Mouse (Mus musculus) limb, embryonic 13.5 days (tissue): ENCODE data around the gene AU021092. TPM values are rescaled to one million over a fixed set of nuclear protein-coding genes. Genes with fewer than 3 reads are reported as not detected.

Experiments used
- ATAC-seq: fragments of 200-750 bp; cut with Nextera tagmentation; 2 replicates; pipeline ENCODE4 v1.8.0; 2017; ENCODE audit warnings: low read depth, moderate number of reproducible peaks, moderate TSS enrichment; ENCODE audit not compliant: low FRiP score
- H3K27ac ChIP-seq: fragments of 300-500 bp; sonication (generic); 2 replicates; pipeline ENCODE4 v1.5.1; 2015; ENCODE audit warnings: inconsistent platforms, mild to moderate bottlenecking, moderate library complexity
- H3K27me3 ChIP-seq: fragments of 300-500 bp; sonication (generic); 2 replicates; pipeline ENCODE4 v1.6.1; 2015; ENCODE audit warnings: mild to moderate bottlenecking, inconsistent platforms
- H3K36me3 ChIP-seq: fragments of 300-500 bp; sonication (generic); 2 replicates; pipeline ENCODE4 v1.6.1; 2015; ENCODE audit warnings: inconsistent platforms, mild to moderate bottlenecking, moderate library complexity
- H3K4me1 ChIP-seq: fragments of 300-500 bp; sonication (generic); 2 replicates; pipeline ENCODE4 v1.6.1; 2015; ENCODE audit warnings: inconsistent platforms
- H3K4me2 ChIP-seq: fragments of 300-500 bp; sonication (generic); replicated peaks from 2 replicates; pipeline ENCODE4 v1.6.1; 2015; ENCODE audit warnings: inconsistent platforms, mild to moderate bottlenecking, moderate library complexity
- H3K4me3 ChIP-seq: fragments of 300-500 bp; sonication (generic); 2 replicates; pipeline ENCODE4 v1.5.1; 2015; ENCODE audit warnings: moderate library complexity, mild to moderate bottlenecking, inconsistent platforms
- H3K9ac ChIP-seq: fragments of 300-500 bp; sonication (generic); 2 replicates; pipeline ENCODE4 v1.6.1; 2015; ENCODE audit warnings: mild to moderate bottlenecking, inconsistent platforms
- H3K9me3 ChIP-seq: fragments of 300-500 bp; sonication (generic); 2 replicates; pipeline ENCODE4 v1.6.1; 2016; ENCODE audit warnings: inconsistent platforms
- WGBS: fragments of 180-500 bp; shearing (Covaris S2); methylation state at CpG from one replicate; pipeline ENCODE4 v1.1.7; 2015; 5-methylcytosine and 5-hydroxymethylcytosine counted together
- polyA plus RNA-seq: library from polyadenylated mRNA; unstranded; fragments of >200 nt; fragmentation: Nextera tagmentation; extraction: Ambion mirVana; gene quantifications from 2 replicates; pipeline ENCODE4 v1.2.1, GENCODE M21; 2015

AU021092 gene
- polyA plus RNA-seq, 1 experiment from 2014 or later = 1.7 TPM

GRCm38 (mm10) chr16:5206051-5206450, 16.0 kb downstream of the AU021092 start:
- ATAC-seq = no peak
- peaks cover 13% of the 10 kb centered on the region for H3K27me3 ChIP-seq
- no peaks in the 10 kb centered on the region for H3K36me3 ChIP-seq
- no peak overlapping the region for H3K27ac ChIP-seq
- no peaks in the 10 kb centered on the region for H3K9me3 ChIP-seq
- peaks cover 6% of the 10 kb centered on the region for H3K4me1 ChIP-seq
- 69% methylated on average over 5 of the region's 5 CpGs for WGBS
- no peak overlapping the region for H3K4me2 ChIP-seq
- H3K9ac ChIP-seq = no peak overlapping the region
- H3K4me3 ChIP-seq = no peak overlapping the region

GRCm38 (mm10) chr16:5205431-5205970, 16.6 kb downstream of the AU021092 start:
- ATAC-seq = no peak
- H3K4me3 ChIP-seq = no peak overlapping the region

DNA sequence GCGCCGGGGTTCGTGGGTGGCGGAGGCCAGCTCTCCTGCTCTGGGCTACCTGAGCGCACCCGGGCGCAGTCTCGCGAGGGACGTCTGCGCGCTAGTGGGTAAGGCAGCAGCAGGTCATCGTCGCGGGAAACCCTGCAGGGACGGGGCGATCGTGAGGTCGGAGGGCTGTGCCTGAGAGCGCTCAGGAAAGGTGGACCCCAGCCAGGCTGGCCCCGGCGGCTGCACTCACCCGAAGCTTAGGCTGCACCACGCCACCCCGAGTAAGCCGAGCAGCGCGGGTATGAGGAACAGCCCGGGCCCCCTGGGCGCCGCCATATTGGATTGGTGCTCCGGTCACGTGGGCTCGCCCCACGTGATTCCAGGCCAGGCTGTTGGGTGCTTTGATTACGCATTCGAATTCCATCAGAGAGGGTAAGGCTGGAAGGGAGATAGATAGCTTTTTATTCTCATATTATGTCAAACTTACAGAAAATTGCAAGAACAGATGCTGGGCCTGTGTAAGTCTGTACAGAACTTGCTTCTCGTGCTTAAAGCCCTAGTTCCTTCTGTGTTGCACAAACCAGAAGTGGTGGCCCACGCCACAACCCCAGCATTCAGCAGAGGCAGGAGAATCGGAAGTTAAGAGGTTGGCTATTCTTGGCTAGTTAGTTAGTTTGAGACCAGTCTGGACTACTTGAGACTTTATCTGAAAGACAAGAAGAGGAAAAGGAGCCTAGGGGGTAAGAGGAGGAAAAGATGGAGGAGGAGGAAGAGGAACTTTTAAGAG, 18.2 kb downstream of the AU021092 start, which contains the start of gene Nagpa:
Gene Nagpa, minus strand, starts transcription at position 345 of the 766 bp plus-strand sequence.
- WGBS = 4% methylated on average over 40 of the region's 40 CpGs
- H3K27ac ChIP-seq = no peak within 1 kb of the TSS
- peak; percentile 90 for ATAC-seq

More at GRCm38 (mm10) chr16:5205431-5205970, 16.6 kb downstream of the AU021092 start:
- Histone ChIP-seq H3K4me1 (peaks cover 6% of the 10 kb centered on the region), H3K27me3 (peaks cover 13% of the 10 kb centered on the region), H3K27ac (no peak overlapping the region), H3K36me3 (no peaks in the 10 kb centered on the region), H3K4me2 (no peak overlapping the region), H3K9ac (no peak overlapping the region), H3K9me3 (no peaks in the 10 kb centered on the region)
- 84% methylated on average over 5 of the region's 5 CpGs for WGBS

GRCm38 (mm10) chr16:5203200-5203599, 18.9 kb downstream of the AU021092 start:
- H3K4me2 ChIP-seq = peak overlapping the region; percentile 97
- peak overlapping the region; percentile 85 for H3K4me3 ChIP-seq
- H3K27ac ChIP-seq = no peak overlapping the region
- ATAC-seq = peak; percentile 9; the same call in 1 of the 2 replicates
- WGBS = 2% methylated on average over 36 of the region's 36 CpGs
- H3K4me1 ChIP-seq = peaks cover 6% of the 10 kb centered on the region
- no peaks in the 10 kb centered on the region for H3K9me3 ChIP-seq
- peaks cover 7% of the 10 kb centered on the region for H3K36me3 ChIP-seq
- H3K9ac ChIP-seq = peak overlapping the region; percentile 72
- peaks cover 13% of the 10 kb centered on the region for H3K27me3 ChIP-seq

More for the DNA sequence above, 18.2 kb downstream of the AU021092 start, which contains the start of gene Nagpa:
- H3K9me3 ChIP-seq = no peaks in the 10 kb centered on the region
- peak within 1 kb of the TSS; percentile 72 for H3K9ac ChIP-seq
- H3K27me3 ChIP-seq = peaks cover 13% of the 10 kb centered on the region
- H3K4me3 ChIP-seq = peak within 1 kb of the TSS; percentile 85
- H3K4me2 ChIP-seq = peak within 1 kb of the TSS; percentile 97
- peaks cover 6% of the 10 kb centered on the region for H3K4me1 ChIP-seq
- H3K36me3 ChIP-seq = peaks cover 1% of the 10 kb centered on the region; the same call in 1 of the 2 replicates

DNA sequence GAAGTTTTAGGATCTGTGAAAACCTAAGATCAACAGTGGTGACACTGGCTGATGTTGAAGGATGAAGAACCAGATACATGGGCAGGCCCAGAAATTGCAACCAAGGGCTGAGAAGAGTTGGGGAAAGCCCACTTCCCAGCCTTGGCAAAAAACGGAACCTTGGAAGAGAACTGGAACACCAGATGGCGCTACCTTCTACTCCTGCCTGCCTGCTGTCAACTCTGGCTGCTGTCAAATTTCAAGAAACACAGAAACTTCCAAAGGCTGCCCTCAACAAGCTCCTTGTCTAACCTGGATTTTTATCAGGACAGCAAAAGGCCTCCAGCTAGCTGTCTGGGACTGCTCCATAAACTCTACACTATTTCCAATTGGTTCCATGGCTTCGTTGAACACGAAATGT, 19.4 kb downstream of the AU021092 start:
- WGBS = 11% methylated on average over 4 of the region's 4 CpGs
- H3K27ac ChIP-seq = no peak overlapping the region
- peaks cover 7% of the 10 kb centered on the region for H3K36me3 ChIP-seq
- no peak overlapping the region for H3K9ac ChIP-seq
- H3K27me3 ChIP-seq = peaks cover 13% of the 10 kb centered on the region
- peaks cover 6% of the 10 kb centered on the region for H3K4me1 ChIP-seq
- ATAC-seq = no peak
- H3K4me3 ChIP-seq = peak overlapping the region; percentile 85
- no peaks in the 10 kb centered on the region for H3K9me3 ChIP-seq
- H3K4me2 ChIP-seq = peak overlapping the region; percentile 97

DNA sequence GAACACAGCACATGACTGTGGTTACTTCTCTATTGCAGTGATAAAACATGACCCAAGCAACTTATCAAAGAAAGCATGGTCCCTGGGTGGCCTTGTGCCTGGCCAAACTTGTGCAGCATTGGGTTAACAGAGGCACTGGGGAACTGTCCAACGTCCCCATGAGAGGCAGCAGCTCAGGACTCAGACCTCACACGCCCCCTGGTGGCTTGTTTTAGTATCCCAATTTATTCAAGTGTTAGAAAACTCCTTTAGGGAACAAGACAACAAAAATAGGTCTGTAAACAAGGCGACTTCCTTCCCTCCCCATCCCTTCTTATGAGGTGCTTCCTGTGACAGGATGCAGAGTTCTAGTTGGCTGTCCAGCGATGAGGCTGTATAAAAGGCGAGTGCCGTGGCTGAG, 27.0 kb downstream of the AU021092 start:
- WGBS = 30% methylated on average over 6 of the region's 6 CpGs
- H3K27ac ChIP-seq = no peak overlapping the region
- ATAC-seq = no peak
- H3K9ac ChIP-seq = no peak overlapping the region
- peaks cover 7% of the 10 kb centered on the region for H3K36me3 ChIP-seq
- H3K4me2 ChIP-seq = no peak overlapping the region
- no peaks in the 10 kb centered on the region for H3K9me3 ChIP-seq
- no peak overlapping the region for H3K4me3 ChIP-seq
- H3K4me1 ChIP-seq = no peaks in the 10 kb centered on the region
- no peaks in the 10 kb centered on the region for H3K27me3 ChIP-seq

DNA sequence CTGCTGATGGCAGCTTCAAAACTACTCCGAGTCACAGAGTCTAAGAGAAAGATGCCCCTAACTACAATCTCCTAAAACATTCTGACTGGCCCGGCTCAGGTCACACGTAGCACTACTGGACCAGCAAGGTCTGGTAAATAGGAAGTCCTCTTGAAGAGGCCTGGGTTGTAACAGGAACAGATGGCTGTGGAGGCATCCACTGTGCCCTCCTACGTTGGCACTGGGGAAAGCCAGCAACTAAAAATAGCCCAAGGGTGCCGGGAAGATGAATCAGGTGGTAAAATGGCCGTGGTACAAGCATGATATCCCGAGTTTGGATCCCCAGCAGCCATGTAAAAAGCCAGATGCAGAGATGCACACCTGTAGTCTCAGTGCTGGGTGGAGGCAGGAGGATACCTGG, 35.9 kb downstream of the AU021092 start:
- H3K4me1 ChIP-seq = no peaks in the 10 kb centered on the region
- no peaks in the 10 kb centered on the region for H3K27me3 ChIP-seq
- no peak for ATAC-seq
- no peak overlapping the region for H3K4me3 ChIP-seq
- H3K4me2 ChIP-seq = no peak overlapping the region
- no peaks in the 10 kb centered on the region for H3K9me3 ChIP-seq
- H3K9ac ChIP-seq = no peak overlapping the region
- H3K27ac ChIP-seq = no peak overlapping the region
- WGBS = 72% methylated on average over 7 of the region's 7 CpGs
- H3K36me3 ChIP-seq = no peaks in the 10 kb centered on the region

DNA sequence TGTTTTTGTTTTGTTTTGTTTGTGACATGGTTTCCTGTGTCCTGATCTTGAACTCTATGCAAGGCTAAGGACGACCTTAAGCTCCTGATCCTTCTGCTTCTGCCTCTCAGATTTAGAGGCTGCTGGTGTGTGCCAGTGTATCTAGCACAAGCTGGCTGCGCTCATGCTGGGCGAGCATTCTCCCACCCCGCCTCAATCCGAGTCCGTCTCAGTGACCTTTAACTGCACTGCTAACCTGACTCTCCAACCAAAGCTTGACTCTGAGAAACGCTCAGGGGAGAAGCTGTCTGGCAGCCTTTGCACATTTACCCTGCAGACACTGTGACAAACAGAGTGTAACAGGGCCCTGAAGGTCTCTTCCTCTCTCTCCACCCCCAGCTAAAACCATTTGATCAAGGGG, 36.4 kb downstream of the AU021092 start:
- 69% methylated on average over 7 of the region's 7 CpGs for WGBS
- Histone ChIP-seq H3K27ac (no peak overlapping the region), H3K4me3 (no peak overlapping the region), H3K9me3 (no peaks in the 10 kb centered on the region), H3K4me2 (no peak overlapping the region), H3K9ac (no peak overlapping the region), H3K36me3 (no peaks in the 10 kb centered on the region), H3K27me3 (no peaks in the 10 kb centered on the region), H3K4me1 (no peaks in the 10 kb centered on the region)
- no peak for ATAC-seq

- H3K9ac ChIP-seq = no peak overlapping the region
- no peaks in the 10 kb centered on the region for H3K4me1 ChIP-seq
- H3K36me3 ChIP-seq = no peaks in the 10 kb centered on the region
- no peak overlapping the region for H3K27ac ChIP-seq
- no peaks in the 10 kb centered on the region for H3K9me3 ChIP-seq
- H3K27me3 ChIP-seq = 0 out of 2 replicates have a peak, but pooled peaks cover 3% of the 10 kb centered on the region
- H3K4me2 ChIP-seq = no peak overlapping the region
- H3K4me3 ChIP-seq = no peak overlapping the region
- 84% methylated on average over 5 of the region's 5 CpGs for WGBS
- no peak for ATAC-seq
These were observed 37.1 kb downstream of the AU021092 start for GRCm38 (mm10) chr16:5184956-5185355.

GRCm38 (mm10) chr16:5184101-5184500, 38.0 kb downstream of the AU021092 start:
- Histone ChIP-seq H3K4me2 (no peak overlapping the region), H3K36me3 (no peaks in the 10 kb centered on the region), H3K9me3 (no peaks in the 10 kb centered on the region), H3K4me3 (no peak overlapping the region), H3K9ac (no peak overlapping the region), H3K27ac (no peak overlapping the region), H3K4me1 (no peaks in the 10 kb centered on the region), H3K27me3 (0 out of 2 replicates have a peak, but pooled peaks cover 3% of the 10 kb centered on the region)
- 57% methylated on average over 8 of the region's 8 CpGs for WGBS
- ATAC-seq = no peak

DNA sequence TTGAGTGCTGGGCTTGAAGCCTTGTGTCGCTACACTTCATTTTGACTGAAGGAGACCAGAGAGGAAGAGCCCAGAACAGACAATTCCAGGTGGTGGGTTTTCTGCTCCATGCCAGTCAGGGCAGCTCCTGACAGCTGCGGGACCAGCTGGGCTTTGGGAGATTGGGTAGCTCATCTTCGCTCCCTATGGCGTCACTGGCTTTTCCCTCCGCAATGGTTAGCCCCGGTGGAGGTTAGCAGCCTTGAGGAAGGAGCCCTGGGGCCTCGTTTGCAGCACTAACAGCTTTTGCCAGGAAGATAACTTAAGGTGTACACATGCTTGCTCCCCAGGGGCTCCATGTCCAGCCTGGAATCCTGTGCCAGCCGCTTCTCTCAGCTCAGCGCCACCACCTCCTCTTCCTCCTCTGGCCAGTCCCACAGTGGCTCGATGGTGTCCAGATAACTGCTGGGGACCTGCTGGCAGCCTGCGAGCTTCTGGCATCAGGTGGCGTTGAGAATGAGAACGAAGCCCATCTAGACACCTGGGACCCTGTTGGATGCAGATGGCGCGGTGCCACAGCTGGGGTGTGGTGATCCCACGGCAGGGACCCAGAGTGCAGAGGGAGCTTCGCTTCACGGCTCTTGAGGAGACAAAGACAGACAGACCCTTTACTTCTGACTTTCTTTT, 38.7 kb downstream of the AU021092 start:
- 0 out of 2 replicates have a peak, but pooled peaks cover 3% of the 10 kb centered on the region for H3K27me3 ChIP-seq
- H3K9me3 ChIP-seq = no peaks in the 10 kb centered on the region
- H3K4me3 ChIP-seq = no peak overlapping the region
- 83% methylated on average over 18 of the region's 18 CpGs for whole genome bisulfite sequencing
- H3K9ac ChIP-seq = no peak overlapping the region
- H3K4me2 ChIP-seq = no peak overlapping the region
- H3K36me3 ChIP-seq = no peaks in the 10 kb centered on the region
- ATAC-seq = no peak
- H3K4me1 ChIP-seq = no peaks in the 10 kb centered on the region
- no peak overlapping the region for H3K27ac ChIP-seq

GRCm38 (mm10) chr16:5172636-5173035, 49.5 kb downstream of the AU021092 start:
- 87% methylated on average over 6 of the region's 6 CpGs for WGBS
- no peak for ATAC-seq
- H3K4me2 ChIP-seq = no peak overlapping the region

More at GRCm38 (mm10) chr16:5172636-5173035, 49.5 kb downstream of the AU021092 start:
- Histone ChIP-seq H3K27me3 (no peaks in the 10 kb centered on the region), H3K9ac (no peak overlapping the region), H3K27ac (no peak overlapping the region), H3K4me3 (no peak overlapping the region), H3K9me3 (no peaks in the 10 kb centered on the region), H3K4me1 (no peaks in the 10 kb centered on the region), H3K36me3 (no peaks in the 10 kb centered on the region)
